Mouse (Mus musculus) thymus, postnatal 10 days (tissue): ENCODE data around the gene Them7.

Experiments used
- DNase-seq, 2 experiments: peaks; one replicate each; pipeline ENCODE4 v3.0.0; 2021; ENCODE audit warnings: low spot score in 2 of 2

Gene Them7

GRCm38 (mm10) chr2:105375705-105376104, 151.6 kb downstream of the Them7 start:
- DNase-seq: no peak

- no peak for DNase-seq
Observed at GRCm38 (mm10) chr2:105379682-105380081, 155.6 kb downstream of the Them7 start.

GRCm38 (mm10) chr2:105380757-105381319, 156.7 kb downstream of the Them7 start:
- no peak for DNase-seq

- DNase-seq: no peak
Observed at GRCm38 (mm10) chr2:105383063-105383462, 158.9 kb downstream of the Them7 start.

GRCm38 (mm10) chr2:105384998-105385397, 160.9 kb downstream of the Them7 start:
- no peak for DNase-seq

GRCm38 (mm10) chr2:105386418-105386817, 162.3 kb downstream of the Them7 start:
- DNase-seq: no peak

GRCm38 (mm10) chr2:105389007-105389890, 165.1 kb downstream of the Them7 start:
- DNase-seq: no peak

- no peak for DNase-seq
Observed at GRCm38 (mm10) chr2:105390653-105391413, 166.7 kb downstream of the Them7 start.

- no peak for DNase-seq
Observed at GRCm38 (mm10) chr2:105391414-105391784, 167.3 kb downstream of the Them7 start.

- no peak for DNase-seq
Observed at GRCm38 (mm10) chr2:105392514-105392913, 168.4 kb downstream of the Them7 start.

- no peak for DNase-seq
Observed at GRCm38 (mm10) chr2:105394375-105394774, 170.3 kb downstream of the Them7 start.

GRCm38 (mm10) chr2:105396066-105396465, 171.9 kb downstream of the Them7 start:
- no peak for DNase-seq

- DNase-seq: no peak
Observed at GRCm38 (mm10) chr2:105397446-105398211, 173.5 kb downstream of the Them7 start.

- peak; percentile 6 to 25 for DNase-seq
Observed at GRCm38 (mm10) chr2:105398636-105399084, 174.5 kb downstream of the Them7 start.

- DNase-seq: peak; percentile 41 to 53
Observed at GRCm38 (mm10) chr2:105399085-105399891, 175.2 kb downstream of the Them7 start, which contains the start of gene Rcn1. TSS of gene Rcn1 (minus strand) at chr2:105399319.

GRCm38 (mm10) chr2:105400558-105400957, 176.4 kb downstream of the Them7 start:
- DNase-seq: no peak

- DNase-seq: no peak
Observed at GRCm38 (mm10) chr2:105402180-105402579, 178.1 kb downstream of the Them7 start.

GRCm38 (mm10) chr2:105408511-105408910, 184.4 kb downstream of the Them7 start:
- DNase-seq: no peak

GRCm38 (mm10) chr2:105409253-105409652, 185.1 kb downstream of the Them7 start:
- no peak for DNase-seq

GRCm38 (mm10) chr2:105414309-105414708, 190.2 kb downstream of the Them7 start:
- DNase-seq: no peak
